Mouse (Mus musculus): ENCODE measurements around the gene Sstr3.

DNA sequence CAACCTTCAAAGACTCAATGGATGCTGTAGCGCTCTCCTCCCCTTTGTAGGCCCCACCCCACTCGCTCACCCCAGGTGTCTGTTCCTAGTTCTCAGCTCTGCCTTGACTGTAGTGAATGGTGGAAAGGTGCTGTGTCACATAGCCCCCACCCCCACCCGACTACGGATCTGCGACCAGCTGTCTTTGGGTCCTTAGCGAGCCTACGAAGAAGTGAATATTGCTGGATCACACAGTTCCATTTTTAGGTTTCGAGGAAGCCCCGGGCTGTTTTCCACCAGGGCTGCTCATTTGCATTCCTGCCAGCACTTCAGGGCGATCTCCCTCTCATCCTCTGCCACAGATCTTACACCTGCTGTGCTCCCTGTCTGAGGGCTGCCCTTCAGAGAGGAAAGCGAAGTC is 38.9 kb upstream of the Sstr3 start:
- TF ChIP-seq CTCF (IDR thresholded peaks at IDR 0.05) (no peak), EP300 (IDR thresholded peaks at IDR 0.05) (no peak)
